Mouse (Mus musculus): ENCODE measurements at regions not wholly inside any gene's neighbourhood (a gene's known extent, or its start where the extent isn't known, plus 50 kb on each side); places are given as distances from the start of the nearest gene placed in this dataset.
A peak's percentile ranks its signal among the peaks of the same experiment; 100 is the strongest.

DNA sequence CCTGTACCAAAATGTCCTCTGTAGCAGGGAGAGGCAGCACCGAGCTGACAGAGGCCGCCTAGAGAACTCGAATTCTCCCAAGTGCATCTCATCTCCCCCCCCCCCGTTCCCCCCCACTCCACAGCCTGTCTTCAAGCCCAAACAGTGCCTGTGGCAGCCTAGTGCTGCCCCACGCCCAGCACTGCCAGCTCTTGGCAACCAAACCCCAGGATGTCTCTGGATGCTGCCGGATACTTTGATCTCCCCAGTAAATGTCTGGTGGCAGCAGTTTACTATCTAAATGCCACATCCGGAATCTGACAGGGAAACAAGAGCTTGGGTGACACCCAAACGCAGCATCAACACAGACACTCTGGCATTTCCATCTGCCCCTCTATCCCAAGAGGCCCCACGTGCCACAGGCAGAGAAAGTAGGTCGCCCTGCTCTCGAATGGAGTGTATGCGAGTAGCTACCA is 213.4 kb upstream of the Rpl38 start:
- no peaks in the 10 kb centered on the region for H3K27me3 ChIP-seq (replicated peaks; ENCODE audit: control insufficient read depth, insufficient read depth, low read length)
- WGBS = 51% methylated on average over 12 of the region's 12 CpGs
- no peak overlapping the region for H3K9ac ChIP-seq (ENCODE audit: low read depth, low read length)
- ATAC-seq = no peak
- no peaks in the 10 kb centered on the region for H3K36me3 ChIP-seq (ENCODE audit: control insufficient read depth, insufficient read depth)
- no peak overlapping the region for H3K27ac ChIP-seq (ENCODE audit: low read depth, low read length)
- no peak for TF ChIP-seq CTCF (IDR thresholded peaks at IDR 0.05; ENCODE audit: low read depth)
- no peaks in the 10 kb centered on the region for H3K9me3 ChIP-seq (ENCODE audit: control insufficient read depth)
- H3K4me1 ChIP-seq (replicated peaks; ENCODE audit: control insufficient read depth, insufficient read depth, low read length) = no peaks in the 10 kb centered on the region
- H3K4me3 ChIP-seq (ENCODE audit: low read depth, low read length) = no peak overlapping the region
- H3K4me2 ChIP-seq (replicated peaks; ENCODE audit: low read depth) = no peak overlapping the region

- Histone ChIP-seq H3K9me3 (ENCODE audit: control insufficient read depth) (no peaks in the 10 kb centered on the region), H3K36me3 (ENCODE audit: control insufficient read depth, insufficient read depth) (no peaks in the 10 kb centered on the region), H3K4me3 (ENCODE audit: low read depth, low read length) (no peak overlapping the region), H3K4me1 (replicated peaks; ENCODE audit: control insufficient read depth, insufficient read depth, low read length) (no peaks in the 10 kb centered on the region), H3K27ac (ENCODE audit: low read depth, low read length) (no peak overlapping the region), H3K27me3 (replicated peaks; ENCODE audit: control insufficient read depth, insufficient read depth, low read length) (no peaks in the 10 kb centered on the region), H3K4me2 (replicated peaks; ENCODE audit: low read depth) (no peak overlapping the region), H3K9ac (ENCODE audit: low read depth, low read length) (no peak overlapping the region)
- no peak for ATAC-seq
- no peak for TF ChIP-seq CTCF (IDR thresholded peaks at IDR 0.05; ENCODE audit: low read depth)
- 49% methylated on average over 13 of the region's 13 CpGs for WGBS
Observed at GRCm38 (mm10) chr11:114448776-114449401, 219.4 kb upstream of the Rpl38 start.

GRCm38 (mm10) chr11:114447461-114447847 is 220.9 kb upstream of the Rpl38 start:
- H3K9me3 ChIP-seq (ENCODE audit: control insufficient read depth) = no peaks in the 10 kb centered on the region
- H3K4me3 ChIP-seq (ENCODE audit: low read depth, low read length) = no peak overlapping the region
- no peak overlapping the region for H3K9ac ChIP-seq (ENCODE audit: low read depth, low read length)
- no peak for ATAC-seq
- no peaks in the 10 kb centered on the region for H3K36me3 ChIP-seq (ENCODE audit: control insufficient read depth, insufficient read depth)
- TF ChIP-seq CTCF (IDR thresholded peaks at IDR 0.05; ENCODE audit: low read depth) = no peak
- H3K4me2 ChIP-seq (replicated peaks; ENCODE audit: low read depth) = peak overlapping the region; percentile 73; the same call in 1 of the 2 replicates
- WGBS = 84% methylated on average over 5 of the region's 5 CpGs
- H3K27me3 ChIP-seq (replicated peaks; ENCODE audit: control insufficient read depth, insufficient read depth, low read length) = no peaks in the 10 kb centered on the region
- H3K27ac ChIP-seq (ENCODE audit: low read depth, low read length) = no peak overlapping the region
- H3K4me1 ChIP-seq (replicated peaks; ENCODE audit: control insufficient read depth, insufficient read depth, low read length) = no peaks in the 10 kb centered on the region

DNA sequence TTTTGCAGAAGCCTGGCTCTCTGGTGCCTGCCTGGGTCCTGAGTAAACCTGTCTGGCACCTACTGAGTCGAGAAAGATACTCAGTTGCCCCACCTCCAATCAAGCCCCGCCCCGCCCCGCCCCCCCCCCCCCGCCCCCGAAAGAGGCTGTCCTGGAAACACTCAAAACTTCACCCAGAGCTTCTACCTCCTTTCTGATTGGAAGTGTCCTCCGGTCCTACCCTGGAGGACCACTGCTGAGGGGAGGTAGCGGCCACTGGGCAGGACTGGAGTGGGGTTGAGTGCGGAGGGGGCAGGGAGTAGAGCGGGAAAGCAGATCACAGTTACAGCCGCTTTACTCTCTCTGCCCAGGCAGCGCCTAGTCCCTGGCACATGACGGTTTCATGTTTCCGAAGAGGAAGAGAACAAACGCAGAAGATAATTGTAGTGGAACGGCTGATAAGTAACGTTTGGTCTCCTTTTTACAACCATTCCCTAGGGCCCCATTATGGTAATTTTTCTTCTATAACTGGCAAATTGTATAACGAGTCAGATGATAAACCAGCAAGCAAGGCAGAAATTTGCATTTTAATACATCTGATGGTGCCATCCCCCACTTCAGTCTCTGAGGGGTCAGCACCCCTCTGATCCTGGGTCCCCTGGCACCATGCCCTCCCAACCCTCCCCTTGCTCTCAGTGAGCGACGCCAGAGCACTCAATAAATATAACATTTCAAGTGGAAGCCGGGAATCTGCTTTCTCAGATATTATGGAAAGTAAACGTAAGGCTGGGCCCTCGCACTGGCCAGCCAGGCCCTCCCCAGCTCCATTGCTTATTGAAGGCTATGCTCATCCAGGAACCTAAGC is 221.5 kb upstream of the Rpl38 start:
- TF ChIP-seq CTCF (IDR thresholded peaks at IDR 0.05; ENCODE audit: low read depth) = no peak
- WGBS = 3% methylated on average over 20 of the region's 23 CpGs
- H3K4me2 ChIP-seq (replicated peaks; ENCODE audit: low read depth) = peak overlapping the region; percentile 73
- no peaks in the 10 kb centered on the region for H3K4me1 ChIP-seq (replicated peaks; ENCODE audit: control insufficient read depth, insufficient read depth, low read length)
- ATAC-seq = 0 out of 2 replicates have a peak, but pooled peaks have one; percentile 22
- H3K4me3 ChIP-seq (ENCODE audit: low read depth, low read length) = peak overlapping the region; percentile 18; the same call in 1 of the 2 replicates
- H3K27me3 ChIP-seq (replicated peaks; ENCODE audit: control insufficient read depth, insufficient read depth, low read length) = no peaks in the 10 kb centered on the region
- no peak overlapping the region for H3K27ac ChIP-seq (ENCODE audit: low read depth, low read length)
- H3K36me3 ChIP-seq (ENCODE audit: control insufficient read depth, insufficient read depth) = no peaks in the 10 kb centered on the region
- H3K9me3 ChIP-seq (ENCODE audit: control insufficient read depth) = no peaks in the 10 kb centered on the region
- no peak overlapping the region for H3K9ac ChIP-seq (ENCODE audit: low read depth, low read length)

DNA sequence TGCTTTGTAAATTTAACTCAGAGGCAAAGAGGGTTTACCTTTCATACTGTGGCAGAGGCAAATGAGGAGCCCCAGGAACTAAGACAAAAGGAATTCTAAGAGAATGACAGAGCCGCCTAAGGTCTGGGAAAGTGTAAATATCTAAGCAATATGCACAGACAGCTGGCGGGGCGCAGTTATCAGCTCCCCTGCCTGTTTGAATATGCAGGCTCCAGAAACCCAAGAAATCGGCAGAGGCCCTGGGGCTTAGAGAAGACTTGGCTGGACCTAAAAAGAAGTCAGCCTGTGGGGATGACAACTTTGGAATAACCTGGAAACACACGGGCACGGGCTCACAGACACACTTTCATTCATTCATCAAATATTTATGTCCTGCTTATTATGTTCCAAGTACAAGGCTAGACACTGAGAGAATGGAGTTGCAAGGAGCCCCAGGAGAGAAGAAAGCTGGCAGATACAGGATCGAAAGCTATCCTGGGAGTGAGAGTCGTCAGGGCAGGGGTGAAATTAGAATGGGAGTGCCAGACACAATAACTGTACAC is 222.2 kb upstream of the Rpl38 start:
- no peak for ATAC-seq
- TF ChIP-seq CTCF (IDR thresholded peaks at IDR 0.05; ENCODE audit: low read depth) = no peak
- no peaks in the 10 kb centered on the region for H3K9me3 ChIP-seq (ENCODE audit: control insufficient read depth)
- peak overlapping the region; percentile 73 for H3K4me2 ChIP-seq (replicated peaks; ENCODE audit: low read depth)
- H3K27ac ChIP-seq (ENCODE audit: low read depth, low read length) = no peak overlapping the region
- H3K4me3 ChIP-seq (ENCODE audit: low read depth, low read length) = peak overlapping the region; percentile 18; the same call in 1 of the 2 replicates
- 7% methylated on average over 8 of the region's 8 CpGs for WGBS
- H3K9ac ChIP-seq (ENCODE audit: low read depth, low read length) = no peak overlapping the region
- H3K27me3 ChIP-seq (replicated peaks; ENCODE audit: control insufficient read depth, insufficient read depth, low read length) = no peaks in the 10 kb centered on the region
- H3K4me1 ChIP-seq (replicated peaks; ENCODE audit: control insufficient read depth, insufficient read depth, low read length) = no peaks in the 10 kb centered on the region
- H3K36me3 ChIP-seq (ENCODE audit: control insufficient read depth, insufficient read depth) = no peaks in the 10 kb centered on the region

- 48% methylated on average over 8 of the region's 8 CpGs for WGBS
- no peak for TF ChIP-seq CTCF (IDR thresholded peaks at IDR 0.05; ENCODE audit: low read depth)
Observed at GRCm38 (mm10) chr11:114444211-114444610, 224.1 kb upstream of the Rpl38 start.

More at GRCm38 (mm10) chr11:114444211-114444610, 224.1 kb upstream of the Rpl38 start:
- H3K9ac ChIP-seq (ENCODE audit: low read depth, low read length) = no peak overlapping the region
- no peaks in the 10 kb centered on the region for H3K36me3 ChIP-seq (ENCODE audit: control insufficient read depth, insufficient read depth)
- no peak overlapping the region for H3K27ac ChIP-seq (ENCODE audit: low read depth, low read length)
- no peak for ATAC-seq
- H3K9me3 ChIP-seq (ENCODE audit: control insufficient read depth) = no peaks in the 10 kb centered on the region
- H3K27me3 ChIP-seq (replicated peaks; ENCODE audit: control insufficient read depth, insufficient read depth, low read length) = no peaks in the 10 kb centered on the region
- H3K4me3 ChIP-seq (ENCODE audit: low read depth, low read length) = no peak overlapping the region
- no peak overlapping the region for H3K4me2 ChIP-seq (replicated peaks; ENCODE audit: low read depth)
- no peaks in the 10 kb centered on the region for H3K4me1 ChIP-seq (replicated peaks; ENCODE audit: control insufficient read depth, insufficient read depth, low read length)
